Mouse (Mus musculus): ENCODE measurements around the gene Lcor.

GRCm38 (mm10) chr19:41514836-41515235 lies 32.4 kb downstream of the Lcor start:
- TF ChIP-seq CTCF (conservative IDR thresholded peaks at IDR 0.05; ENCODE audit: insufficient read depth, insufficient read length, low read depth, low read length) = no peak
- TF ChIP-seq POLR2A (IDR thresholded peaks at IDR 0.05; ENCODE audit: low read depth, low read length) = no peak
